In genomic region chr2:167156118-167156715, GRCm38 (mm10) we compare ENCODE assay signal across 17 mouse cellular contexts. TPM values are rescaled to one million over a fixed set of nuclear protein-coding genes. Genes with fewer than 3 reads are reported as not detected.
DNase-seq lines count a peak whose midpoint lies in the region; ATAC-seq lines count a peak whose summit lies in the region.
"Had no signal": no experiment of that assay in that cellular context is flagged by ENCODE, and none has a peak within 500 bp of the region (broad histone marks: within the 10 kb centered on the region; RNA-seq: fewer than 3 reads in every experiment).

No protein-coding gene starts in this region.

- no peaks in the 10 kb centered on the region for H3K36me3 ChIP-seq in heart, embryonic 15.5 days
- no peaks in the 10 kb centered on the region for H3K36me3 ChIP-seq in lung, embryonic 16.5 days (ENCODE audit: control insufficient read depth, insufficient read depth, low read length)
- H3K36me3 ChIP-seq in midbrain, embryonic 10.5 days, result 0 out of 2 replicates have a peak, but pooled peaks cover 4% of the 10 kb centered on the region
- H3K36me3 ChIP-seq in stomach, embryonic 15.5 days, result no peaks in the 10 kb centered on the region
- H3K36me3 ChIP-seq: embryonic facial prominence, embryonic 15.5 days; forebrain, embryonic 15.5 days; heart, embryonic 12.5 days; limb, embryonic 12.5 days; neural tube, embryonic 12.5 days had no signal

- peaks cover 20% of the 10 kb centered on the region for H3K4me1 ChIP-seq in heart, embryonic 15.5 days (replicated peaks)
- no peaks in the 10 kb centered on the region for H3K4me1 ChIP-seq in lung, embryonic 16.5 days (replicated peaks; ENCODE audit: control insufficient read depth, insufficient read depth, low read length)
- H3K4me1 ChIP-seq in midbrain, embryonic 10.5 days, result peaks cover 16% of the 10 kb centered on the region
- H3K4me1 ChIP-seq in stomach, embryonic 15.5 days, result peaks cover 8% of the 10 kb centered on the region; the same call in 1 of the 2 replicates

- no peak overlapping the region for H3K9ac ChIP-seq in heart, embryonic 15.5 days
- H3K9ac ChIP-seq in lung, embryonic 16.5 days (ENCODE audit: low read length), result no peak overlapping the region
- no peak overlapping the region for H3K9ac ChIP-seq in stomach, embryonic 15.5 days
- H3K9ac ChIP-seq: embryonic facial prominence, embryonic 15.5 days; forebrain, embryonic 15.5 days; limb, embryonic 12.5 days; liver, postnatal 0 days had no signal

- H3K9me3 ChIP-seq in heart, embryonic 15.5 days (replicated peaks), result no peaks in the 10 kb centered on the region
- H3K9me3 ChIP-seq in lung, embryonic 16.5 days (ENCODE audit: control insufficient read depth, low read length), result no peaks in the 10 kb centered on the region
- peaks cover 5% of the 10 kb centered on the region; the same call in 1 of the 2 replicates for H3K9me3 ChIP-seq in midbrain, embryonic 10.5 days (replicated peaks)
- no peaks in the 10 kb centered on the region for H3K9me3 ChIP-seq in stomach, embryonic 15.5 days
- H3K9me3 ChIP-seq: embryonic facial prominence, embryonic 15.5 days; forebrain, embryonic 15.5 days had no signal

- 38% methylated on average over 9 of the region's 9 CpGs for WGBS in heart, embryonic 15.5 days
- WGBS in lung, embryonic 16.5 days, result 46% methylated on average over 9 of the region's 9 CpGs
- 49% methylated on average over 9 of the region's 9 CpGs for WGBS in midbrain, embryonic 10.5 days
- WGBS in stomach, embryonic 15.5 days, result 44% methylated on average over 9 of the region's 9 CpGs

- 0 out of 2 replicates have a peak overlapping the region, but pooled peaks have one; percentile 33 for H3K27ac ChIP-seq in heart, embryonic 15.5 days
- H3K27ac ChIP-seq in lung, embryonic 16.5 days (ENCODE audit: low read length), result no peak overlapping the region
- 0 out of 2 replicates have a peak overlapping the region, but pooled peaks have one; percentile 18 for H3K27ac ChIP-seq in midbrain, embryonic 10.5 days (replicated peaks)
- H3K27ac ChIP-seq in stomach, embryonic 15.5 days, result peak overlapping the region; percentile 70
- H3K27ac ChIP-seq: embryonic facial prominence, embryonic 15.5 days; forebrain, embryonic 15.5 days; limb, embryonic 12.5 days; neural tube, embryonic 12.5 days had no signal

- H3K27me3 ChIP-seq in heart, embryonic 15.5 days, result peaks cover 5% of the 10 kb centered on the region; the same call in 1 of the 2 replicates
- no peaks in the 10 kb centered on the region for H3K27me3 ChIP-seq in lung, embryonic 16.5 days (ENCODE audit: control insufficient read depth, insufficient read depth, low read depth, low read length)
- no peaks in the 10 kb centered on the region for H3K27me3 ChIP-seq in midbrain, embryonic 10.5 days (ENCODE audit: low read depth, poor library complexity, severe bottlenecking)
- no peaks in the 10 kb centered on the region for H3K27me3 ChIP-seq in stomach, embryonic 15.5 days (replicated peaks)
- H3K27me3 ChIP-seq: embryonic facial prominence, embryonic 15.5 days; forebrain, embryonic 15.5 days; neural tube, embryonic 12.5 days had no signal

- H3K4me3 ChIP-seq in heart, embryonic 15.5 days, result no peak overlapping the region
- no peak overlapping the region for H3K4me3 ChIP-seq in lung, embryonic 16.5 days (ENCODE audit: low read length)
- H3K4me3 ChIP-seq in midbrain, embryonic 10.5 days, result no peak overlapping the region
- no peak overlapping the region for H3K4me3 ChIP-seq in stomach, embryonic 15.5 days (replicated peaks)
- H3K4me3 ChIP-seq: embryonic facial prominence, embryonic 15.5 days; forebrain, embryonic 15.5 days; heart, embryonic 12.5 days; limb, embryonic 12.5 days; neural tube, embryonic 12.5 days had no signal

- no peak for ATAC-seq in heart, embryonic 15.5 days (replicated peaks; ENCODE audit: insufficient number of reproducible peaks, insufficient read depth, low FRiP score, low read depth)
- ATAC-seq in lung, embryonic 16.5 days (ENCODE audit: low read depth), result peak; percentile 60; the same call in 1 of the 2 replicates
- no peak for ATAC-seq in stomach, embryonic 15.5 days (ENCODE audit: insufficient read depth, low FRiP score, low read depth)
- ATAC-seq in megakaryocyte-erythroid progenitor cell, adult 5-6 weeks (replicated peaks; ENCODE audit: low FRiP score, low TSS enrichment, poor library complexity, severe bottlenecking), result no peak
- ATAC-seq: forebrain, embryonic 15.5 days; liver, postnatal 0 days had no signal

- no peak overlapping the region for H3K4me2 ChIP-seq in heart, embryonic 15.5 days
- H3K4me2 ChIP-seq in lung, embryonic 16.5 days (ENCODE audit: low read depth, low read length), result no peak overlapping the region
- H3K4me2 ChIP-seq in stomach, embryonic 15.5 days, result no peak overlapping the region
- H3K4me2 ChIP-seq: embryonic facial prominence, embryonic 15.5 days; forebrain, embryonic 15.5 days; heart, embryonic 12.5 days; limb, embryonic 12.5 days; neural tube, embryonic 12.5 days had no signal

- no peak for DNase-seq in heart, postnatal 4 days
- DNase-seq in lung, postnatal 4 days, result no peak
- no peak for DNase-seq in midbrain, embryonic 10.5 days (ENCODE audit: low spot score)
- no peak for DNase-seq in embryo, embryonic 10.5 days (ENCODE audit: low spot score)
- DNase-seq: gastrocnemius, postnatal 14 days; kidney, adult 11 months; liver, postnatal 0 days; thymus, postnatal 25 days had no signal

RNA-seq across cellular contexts. Expression of gene Kcnb1, which starts 33.7 kb away (rescaled TPM):
- polyA plus RNA-seq in heart, embryonic 15.5 days (2015; fragmentation: Nextera tagmentation; extraction: Ambion mirVana), result 0.60 and 0.62 TPM in 2 replicates
- total RNA-seq in heart, postnatal 4 days (2021), result 10 to 100 TPM; 22.5 to 26.9 TPM
- 0.45 and 0.65 TPM in 2 replicates for polyA plus RNA-seq in lung, embryonic 16.5 days (2015; fragmentation: Nextera tagmentation; extraction: Ambion mirVana)
- polyA plus RNA-seq in midbrain, embryonic 10.5 days (2016; fragmentation: Nextera tagmentation; extraction: Ambion mirVana), result 0.49 and 1.0 TPM in 2 replicates
- 1.4 and 1.5 TPM in 2 replicates for polyA plus RNA-seq in stomach, embryonic 15.5 days (2015; fragmentation: Nextera tagmentation; extraction: Ambion mirVana)
- total RNA-seq in megakaryocyte-erythroid progenitor cell, adult 5-6 weeks (2014; fragmentation: Nextera tagmentation), result 0.35 and 1.4 TPM in 2 replicates
- total RNA-seq in megakaryocyte-erythroid progenitor cell, adult 5-6 weeks (2017), result 0.04 TPM in 1 of 2 replicates, not detected in the other
